Mouse (Mus musculus) E14TG2a.4 (cell line): ENCODE results near the gene Meis3.

ENCODE experiments used
- H3K27me3 ChIP-seq: 2 replicates; pipeline ENCODE4 v1.6.1; 2014; ENCODE audit warnings: low read length, control low read depth; ENCODE audit not compliant: insufficient read depth
- H3K36me3 ChIP-seq: 2 replicates; pipeline ENCODE4 v1.6.1; 2014; ENCODE audit warnings: low read length, control low read depth; ENCODE audit not compliant: insufficient read depth
- H3K4me1 ChIP-seq: replicated peaks from 2 replicates; pipeline ENCODE4 v1.6.1; 2014; ENCODE audit warnings: low read depth, low read length, control low read depth
- H3K4me3 ChIP-seq: replicated peaks from 2 replicates; pipeline ENCODE4 v1.5.1; 2014; ENCODE audit warnings: mild to moderate bottlenecking, low read length
- H3K9me3 ChIP-seq: 2 replicates; pipeline ENCODE4 v1.6.1; 2014; ENCODE audit warnings: low read length, control low read depth
- CTCF ChIP-seq: conservative IDR thresholded peaks from 2 replicates; pipeline ENCODE4 v1.5.1; 2014; ENCODE audit warnings: low read length
- NANOG ChIP-seq: IDR thresholded peaks from 2 replicates; pipeline ENCODE4 v1.6.1; 2014; ENCODE audit warnings: borderline replicate concordance, low read length, mixed read lengths
- POU5F1 ChIP-seq: IDR thresholded peaks from 2 replicates; pipeline ENCODE4 v1.6.1; 2014; ENCODE audit warnings: low read length, borderline replicate concordance

Meis3 gene

GRCm38 (mm10) chr7:16174597-16175541, at the start of gene Meis3:
Meis3 (plus strand) TSS chr7:16175090.
- TF ChIP-seq POU5F1 (no peak), NANOG (no peak), CTCF (peak; percentile 61)
- Histone ChIP-seq H3K4me3 (peak within 1 kb of the TSS; percentile 82), H3K9me3 (no peaks in the 10 kb centered on the region), H3K27me3 (peaks cover 65% of the 10 kb centered on the region), H3K4me1 (peaks cover 30% of the 10 kb centered on the region), H3K36me3 (no peaks in the 10 kb centered on the region)

- Histone ChIP-seq H3K27me3 (peaks cover 5% of the 10 kb centered on the region), H3K4me1 (peaks cover 15% of the 10 kb centered on the region), H3K9me3 (no peaks in the 10 kb centered on the region), H3K4me3 (no peak overlapping the region), H3K36me3 (peaks cover 40% of the 10 kb centered on the region)
- TF ChIP-seq POU5F1 (no peak), NANOG (no peak), CTCF (no peak)
Observed at GRCm38 (mm10) chr7:16125829-16126228, 49.1 kb upstream of the Meis3 start.

DNA sequence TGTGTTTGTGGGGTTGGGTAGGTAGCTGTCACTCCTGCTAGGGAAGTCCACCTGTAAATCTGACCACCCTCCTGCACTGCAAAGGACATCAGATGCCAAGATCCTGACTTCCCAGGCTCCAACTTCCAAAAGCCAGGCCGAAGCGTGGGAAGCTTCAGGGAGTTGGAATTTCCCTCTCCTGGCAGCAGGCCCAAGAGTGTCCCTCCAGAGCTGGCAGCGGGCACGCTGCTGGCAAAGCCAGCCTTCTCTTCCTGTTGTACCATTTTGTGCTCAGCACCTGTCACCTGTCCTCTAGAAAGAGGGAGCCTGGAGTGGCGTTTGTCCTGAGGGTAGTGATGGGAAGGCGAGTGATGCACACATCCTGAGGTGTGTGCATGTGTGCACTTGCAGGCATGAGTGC, 46.5 kb upstream of the Meis3 start:
- TF ChIP-seq CTCF (no peak), POU5F1 (no peak), NANOG (no peak)

DNA sequence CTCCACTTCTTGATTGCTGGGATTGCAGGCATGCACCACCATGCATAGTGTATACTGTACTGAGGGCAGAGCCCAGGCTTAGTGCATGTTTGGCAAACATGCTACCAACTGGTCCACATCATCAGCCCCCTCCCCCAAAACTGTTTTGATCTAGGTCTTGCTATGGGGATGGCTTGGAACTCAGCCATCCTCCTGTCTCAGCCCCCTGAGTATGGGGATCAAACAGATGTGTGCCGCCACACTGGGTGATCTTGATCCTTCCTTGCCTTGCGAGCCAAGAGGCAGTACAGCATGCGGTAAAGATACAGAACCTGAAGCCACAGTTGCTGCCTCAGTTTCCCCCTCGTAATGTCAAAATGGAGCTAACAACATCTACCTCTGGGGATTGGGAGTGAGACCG, 46.0 kb upstream of the Meis3 start:
- TF ChIP-seq POU5F1 (no peak), NANOG (no peak), CTCF (no peak)
- peaks cover 39% of the 10 kb centered on the region for H3K4me1 ChIP-seq

More for the DNA sequence above, 46.5 kb upstream of the Meis3 start:
- H3K36me3 ChIP-seq = peaks cover 35% of the 10 kb centered on the region
- H3K9me3 ChIP-seq = no peaks in the 10 kb centered on the region
- H3K4me1 ChIP-seq = peaks cover 36% of the 10 kb centered on the region
- peaks cover 16% of the 10 kb centered on the region for H3K27me3 ChIP-seq
- no peak overlapping the region for H3K4me3 ChIP-seq

GRCm38 (mm10) chr7:16129421-16129845, 45.5 kb upstream of the Meis3 start, which contains the start of gene Slc8a2:
Slc8a2 (plus strand) TSS chr7:16129826.
- no peaks in the 10 kb centered on the region for H3K9me3 ChIP-seq
- peaks cover 30% of the 10 kb centered on the region for H3K36me3 ChIP-seq
- peaks cover 16% of the 10 kb centered on the region for H3K27me3 ChIP-seq
- peaks cover 39% of the 10 kb centered on the region for H3K4me1 ChIP-seq
- TF ChIP-seq CTCF (no peak), NANOG (no peak), POU5F1 (no peak)
- H3K4me3 ChIP-seq = peak within 1 kb of the TSS; percentile 89

More for the DNA sequence above, 46.0 kb upstream of the Meis3 start:
- Histone ChIP-seq H3K27me3 (peaks cover 16% of the 10 kb centered on the region), H3K36me3 (peaks cover 33% of the 10 kb centered on the region), H3K4me3 (peak overlapping the region; percentile 89), H3K9me3 (no peaks in the 10 kb centered on the region)

GRCm38 (mm10) chr7:16129846-16130691, 44.8 kb upstream of the Meis3 start:
- Histone ChIP-seq H3K9me3 (no peaks in the 10 kb centered on the region), H3K4me3 (peak overlapping the region; percentile 89), H3K4me1 (peaks cover 45% of the 10 kb centered on the region), H3K36me3 (peaks cover 28% of the 10 kb centered on the region), H3K27me3 (peaks cover 16% of the 10 kb centered on the region)
- TF ChIP-seq NANOG (no peak), POU5F1 (no peak), CTCF (no peak)

DNA sequence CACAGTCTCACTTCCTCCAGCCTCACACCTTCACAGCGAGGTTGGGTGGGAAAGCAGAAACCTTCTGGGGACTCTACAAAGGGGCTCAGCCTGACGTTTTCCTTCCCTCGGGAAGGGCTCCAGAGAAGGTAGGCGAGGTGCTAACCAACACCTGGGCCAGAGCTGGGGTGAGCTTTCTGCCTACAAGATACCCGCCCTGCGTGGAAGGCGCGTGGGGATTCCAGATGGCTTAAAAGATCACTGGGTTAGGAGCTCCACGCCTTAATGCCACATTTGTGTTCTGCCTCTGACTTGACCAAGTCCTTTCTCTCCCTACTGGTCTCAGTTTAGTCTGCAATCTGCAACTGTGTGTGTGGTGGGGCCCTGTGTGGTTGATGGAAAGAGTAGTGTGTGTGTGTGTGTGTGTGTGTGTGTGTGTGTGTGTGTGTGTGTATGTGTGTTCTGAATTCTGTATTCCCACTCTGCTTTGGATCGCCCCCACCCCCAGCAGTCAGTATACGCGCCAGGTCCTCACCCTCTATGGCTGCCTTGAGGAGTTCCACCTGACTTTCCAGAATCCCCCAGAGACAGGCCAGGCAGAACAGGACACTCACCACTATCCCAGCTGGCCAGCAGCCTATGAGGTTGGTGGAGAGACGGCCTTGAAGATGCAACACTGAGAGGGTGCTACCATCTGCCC, 43.8 kb upstream of the Meis3 start:
- peaks cover 16% of the 10 kb centered on the region for H3K27me3 ChIP-seq
- H3K4me1 ChIP-seq = peaks cover 46% of the 10 kb centered on the region
- peaks cover 19% of the 10 kb centered on the region; the same call in 1 of the 2 replicates for H3K36me3 ChIP-seq
- H3K4me3 ChIP-seq = peak overlapping the region; percentile 89
- no peaks in the 10 kb centered on the region for H3K9me3 ChIP-seq
- no peak for TF ChIP-seq NANOG
- TF ChIP-seq CTCF = no peak
- TF ChIP-seq POU5F1 = no peak
